Mouse (Mus musculus) retina, postnatal 1 day (tissue): ENCODE results near the gene Dnase2b.

Experiments
- DNase-seq: peaks from one replicate; pipeline ENCODE4 v3.0.0-alpha.2; 2012

Gene Dnase2b

GRCm38 (mm10) chr3:146615496-146615895, at the start of gene Dnase2b:
Gene Dnase2b, minus strand, starts transcription at chr3:146615596.
- DNase-seq: no peak

- DNase-seq: no peak
These were observed 46.5 kb upstream of the Dnase2b start for GRCm38 (mm10) chr3:146661907-146662306.

- DNase-seq: no peak
These were observed 45.6 kb upstream of the Dnase2b start for GRCm38 (mm10) chr3:146661001-146661400.

GRCm38 (mm10) chr3:146659321-146659720, 43.9 kb upstream of the Dnase2b start:
- DNase-seq: no peak

GRCm38 (mm10) chr3:146658061-146658639, 42.8 kb upstream of the Dnase2b start:
- no peak for DNase-seq

GRCm38 (mm10) chr3:146657433-146657832, 42.0 kb upstream of the Dnase2b start:
- no peak for DNase-seq

- peak; percentile 32 for DNase-seq
These were observed 39.7 kb upstream of the Dnase2b start for GRCm38 (mm10) chr3:146655111-146655577.

- DNase-seq: no peak
These were observed 38.3 kb upstream of the Dnase2b start for GRCm38 (mm10) chr3:146653692-146654091.

GRCm38 (mm10) chr3:146652431-146652830, 37.0 kb upstream of the Dnase2b start:
- no peak for DNase-seq

- DNase-seq: no peak
These were observed 35.8 kb upstream of the Dnase2b start, which contains the start of gene 4930503B20Rik for GRCm38 (mm10) chr3:146651217-146651616. Gene 4930503B20Rik, minus strand, starts transcription at chr3:146651317.

GRCm38 (mm10) chr3:146650716-146651115, 35.3 kb upstream of the Dnase2b start:
- no peak for DNase-seq

GRCm38 (mm10) chr3:146649311-146649894, 34.0 kb upstream of the Dnase2b start:
- no peak for DNase-seq

- DNase-seq: no peak
These were observed 26.5 kb upstream of the Dnase2b start for GRCm38 (mm10) chr3:146641818-146642427.

- no peak for DNase-seq
These were observed 17.1 kb upstream of the Dnase2b start for GRCm38 (mm10) chr3:146632506-146632905.

- no peak for DNase-seq
These were observed 13.0 kb upstream of the Dnase2b start for GRCm38 (mm10) chr3:146628227-146628982.

- no peak for DNase-seq
These were observed 10.4 kb upstream of the Dnase2b start for GRCm38 (mm10) chr3:146625766-146626165.

- no peak for DNase-seq
These were observed 6.6 kb upstream of the Dnase2b start for GRCm38 (mm10) chr3:146621966-146622365.

- DNase-seq: no peak
These were observed 5.3 kb upstream of the Dnase2b start for GRCm38 (mm10) chr3:146620555-146621249.

GRCm38 (mm10) chr3:146620101-146620500, 4.7 kb upstream of the Dnase2b start:
- no peak for DNase-seq

GRCm38 (mm10) chr3:146618357-146618756, 3.0 kb upstream of the Dnase2b start:
- no peak for DNase-seq

GRCm38 (mm10) chr3:146617946-146618345, 2.5 kb upstream of the Dnase2b start:
- DNase-seq: no peak

GRCm38 (mm10) chr3:146616533-146617283, 1.3 kb upstream of the Dnase2b start:
- no peak for DNase-seq
